In the genomic region with DNA sequence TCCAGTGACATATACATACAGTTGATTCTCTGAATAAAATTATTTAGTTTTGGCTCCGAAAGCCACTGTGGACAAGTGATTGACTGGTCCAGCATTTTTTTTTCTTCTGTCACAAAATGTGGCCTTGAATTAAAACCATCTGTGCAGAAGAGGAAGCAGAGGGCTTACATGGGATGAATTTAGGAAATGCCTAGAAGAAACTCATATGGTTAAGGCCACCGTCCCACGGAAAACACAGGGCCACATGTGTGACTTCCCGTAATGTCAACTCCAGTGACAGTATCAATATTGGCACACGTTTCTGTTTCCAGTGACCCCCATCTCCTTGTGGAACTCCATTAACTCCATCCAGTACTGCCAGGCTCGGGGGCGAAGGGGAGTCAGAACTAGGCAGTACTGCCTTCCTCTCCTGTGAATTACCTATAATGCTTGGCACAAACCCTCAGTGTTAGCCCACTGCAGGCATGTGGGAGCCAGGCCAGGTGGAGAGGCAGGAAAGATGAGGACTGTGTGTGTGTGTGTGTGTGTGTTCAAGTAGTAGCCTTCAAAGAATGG, we compare ENCODE assay signal across 10 mouse cellular contexts. TPM values are rescaled to one million over a fixed set of nuclear protein-coding genes. Genes with fewer than 3 reads are reported as not detected.
A peak's percentile ranks its signal among the peaks of the same experiment; 100 is the strongest.
DNase-seq lines count a peak whose midpoint lies in the region; ATAC-seq and TF ChIP-seq lines count a peak whose summit lies in the region.
"Had no signal": no experiment of that assay in that cellular context is flagged by ENCODE, and none has a peak within 500 bp of the region (broad histone marks: within the 10 kb centered on the region; RNA-seq: fewer than 3 reads in every experiment).

No protein-coding gene starts in this region.

- no peaks in the 10 kb centered on the region for H3K9me3 ChIP-seq in kidney, postnatal 0 days (replicated peaks; ENCODE audit: low read length)
- no peaks in the 10 kb centered on the region for H3K9me3 ChIP-seq in embryonic facial prominence, embryonic 13.5 days
- no peaks in the 10 kb centered on the region for H3K9me3 ChIP-seq in stomach, postnatal 0 days (ENCODE audit: control insufficient read depth, low read length)
- H3K9me3 ChIP-seq: hindbrain, embryonic 12.5 days had no signal

- H3K27me3 ChIP-seq in kidney, postnatal 0 days (ENCODE audit: insufficient read depth, low read length) = no peaks in the 10 kb centered on the region
- no peaks in the 10 kb centered on the region for H3K27me3 ChIP-seq in spleen, adult 2 months (ENCODE audit: control insufficient read depth, insufficient read depth, low read length)
- peaks cover 44% of the 10 kb centered on the region for H3K27me3 ChIP-seq in embryonic facial prominence, embryonic 13.5 days
- H3K27me3 ChIP-seq in stomach, postnatal 0 days (ENCODE audit: control insufficient read depth, insufficient read depth, low read length) = no peaks in the 10 kb centered on the region; the same call in 1 of the 2 replicates

- no peaks in the 10 kb centered on the region for H3K36me3 ChIP-seq in kidney, postnatal 0 days (ENCODE audit: insufficient read depth, low read length)
- H3K36me3 ChIP-seq in spleen, adult 2 months (ENCODE audit: control insufficient read depth, insufficient read depth, low read length) = peaks cover 28% of the 10 kb centered on the region
- no peaks in the 10 kb centered on the region for H3K36me3 ChIP-seq in embryonic facial prominence, embryonic 13.5 days
- H3K36me3 ChIP-seq in stomach, postnatal 0 days (ENCODE audit: control insufficient read depth, insufficient read depth, low read length) = no peaks in the 10 kb centered on the region
- H3K36me3 ChIP-seq: hindbrain, embryonic 12.5 days had no signal

- H3K9ac ChIP-seq in kidney, postnatal 0 days (ENCODE audit: low read depth, low read length) = no peak overlapping the region
- no peak overlapping the region for H3K9ac ChIP-seq in embryonic facial prominence, embryonic 13.5 days
- no peak overlapping the region for H3K9ac ChIP-seq in stomach, postnatal 0 days (ENCODE audit: low read length)
- H3K9ac ChIP-seq: hindbrain, embryonic 12.5 days had no signal

- 0 out of 2 replicates have a peak, but pooled peaks cover 14% of the 10 kb centered on the region for H3K4me1 ChIP-seq in kidney, postnatal 0 days (replicated peaks; ENCODE audit: insufficient read depth, low read length)
- peaks cover 11% of the 10 kb centered on the region for H3K4me1 ChIP-seq in spleen, adult 2 months (ENCODE audit: control insufficient read depth, insufficient read depth, insufficient read length)
- H3K4me1 ChIP-seq in embryonic facial prominence, embryonic 13.5 days = peaks cover 24% of the 10 kb centered on the region
- H3K4me1 ChIP-seq in stomach, postnatal 0 days (replicated peaks; ENCODE audit: control insufficient read depth, insufficient read depth) = no peaks in the 10 kb centered on the region

- TF ChIP-seq EP300 in stomach, postnatal 0 days (optimal IDR thresholded peaks at IDR 0.05) = no peak

- TF ChIP-seq POLR2A in spleen, adult 2 months (IDR thresholded peaks at IDR 0.05; ENCODE audit: low read depth, low read length) = no peak

- no peak overlapping the region for H3K4me3 ChIP-seq in kidney, postnatal 0 days (replicated peaks; ENCODE audit: low read depth, low read length)
- H3K4me3 ChIP-seq in spleen, adult 2 months (ENCODE audit: extremely low read depth, insufficient read depth, insufficient read length) = peak overlapping the region; percentile 26; the same call in 1 of the 2 replicates
- H3K4me3 ChIP-seq in embryonic facial prominence, embryonic 13.5 days = no peak overlapping the region
- H3K4me3 ChIP-seq in stomach, postnatal 0 days (ENCODE audit: low read depth, low read length) = no peak overlapping the region
- H3K4me3 ChIP-seq: hindbrain, embryonic 12.5 days had no signal

- TF ChIP-seq CTCF in kidney, postnatal 0 days (IDR thresholded peaks at IDR 0.05; ENCODE audit: low read depth) = no peak
- TF ChIP-seq CTCF in spleen, adult 2 months (IDR thresholded peaks at IDR 0.05; ENCODE audit: extremely low read depth, insufficient read depth, insufficient read length, insufficient replicate concordance) = no peak
- no peak for TF ChIP-seq CTCF in stomach, postnatal 0 days (IDR thresholded peaks at IDR 0.05; ENCODE audit: low read depth)

- no peak for DNase-seq in kidney, postnatal 0 days (ENCODE audit: low spot score)
- DNase-seq in kidney, postnatal 36 days = no peak
- no peak for DNase-seq in spleen, adult 2 months (ENCODE audit: low read depth in 1 of 2, low spot score in 2 of 2)
- no peak for DNase-seq in spleen, adult 12 weeks (ENCODE audit: low spot score)
- DNase-seq in stomach, postnatal 0 days (ENCODE audit: low spot score) = no peak
- no peak for DNase-seq in spleen, postnatal 10 days (ENCODE audit: low spot score in 2 of 2)
- DNase-seq: layer of hippocampus, postnatal 36 days had no signal

- 69% methylated on average over 7 of the region's 7 CpGs for WGBS in kidney, postnatal 0 days
- 27% methylated on average over 7 of the region's 7 CpGs for WGBS in spleen, adult 2 months
- 41% methylated on average over 7 of the region's 7 CpGs for WGBS in embryonic facial prominence, embryonic 13.5 days
- WGBS in stomach, postnatal 0 days = 73% methylated on average over 7 of the region's 7 CpGs

- no peak; the same call in 1 of the 2 replicates for ATAC-seq in kidney, postnatal 0 days (replicated peaks; ENCODE audit: low FRiP score, low read depth)
- ATAC-seq in embryonic facial prominence, embryonic 13.5 days (ENCODE audit: insufficient number of reproducible peaks, insufficient read depth, low FRiP score, low TSS enrichment, low read depth) = no peak
- ATAC-seq in stomach, postnatal 0 days (ENCODE audit: low FRiP score, low TSS enrichment) = no peak

- H3K27ac ChIP-seq in kidney, postnatal 0 days = 0 out of 2 replicates have a peak overlapping the region, but pooled peaks have one; percentile 19
- peak overlapping the region; percentile 97 for H3K27ac ChIP-seq in spleen, adult 2 months (ENCODE audit: insufficient read depth, low read length)
- 0 out of 2 replicates have a peak overlapping the region, but pooled peaks have one; percentile 28 for H3K27ac ChIP-seq in embryonic facial prominence, embryonic 13.5 days
- peak overlapping the region; percentile 24; the same call in 1 of the 2 replicates for H3K27ac ChIP-seq in stomach, postnatal 0 days (replicated peaks)
- H3K27ac ChIP-seq: hindbrain, embryonic 12.5 days had no signal

- peak overlapping the region; percentile 30; the same call in 1 of the 2 replicates for H3K4me2 ChIP-seq in kidney, postnatal 0 days (ENCODE audit: low read length)
- H3K4me2 ChIP-seq in embryonic facial prominence, embryonic 13.5 days = no peak overlapping the region
- no peak overlapping the region for H3K4me2 ChIP-seq in stomach, postnatal 0 days (replicated peaks; ENCODE audit: low read depth)
- H3K4me2 ChIP-seq: hindbrain, embryonic 12.5 days; midbrain, embryonic 11.5 days had no signal

RNA-seq across cellular contexts. Expression of a gene that starts 0.6 kb away (rescaled TPM):
- 15.3 and 19.4 TPM in 2 replicates for polyA plus RNA-seq in kidney, postnatal 0 days (2015; fragmentation: Nextera tagmentation; extraction: Ambion mirVana)
- 456 and 587 TPM in 2 replicates for polyA plus RNA-seq in spleen, adult 2 months (2012; rRNA removed)
- 0.67 and 1.1 TPM in 2 replicates for polyA plus RNA-seq in embryonic facial prominence, embryonic 13.5 days (2015; fragmentation: Nextera tagmentation; extraction: Ambion mirVana)
- 0.45 and 0.53 TPM in 2 replicates for polyA plus RNA-seq in stomach, postnatal 0 days (2015; fragmentation: Nextera tagmentation; extraction: Ambion mirVana)
- polyA plus RNA-seq: hindbrain, embryonic 12.5 days; midbrain, embryonic 11.5 days had no signal

RNA-seq across cellular contexts. Expression of a gene that starts 10.3 kb away (rescaled TPM):
- polyA plus RNA-seq in kidney, postnatal 0 days (2015; fragmentation: Nextera tagmentation; extraction: Ambion mirVana) = 12.9 and 13.5 TPM in 2 replicates
- 322 and 426 TPM in 2 replicates for polyA plus RNA-seq in spleen, adult 2 months (2012; rRNA removed)
- 2.0 and 2.6 TPM in 2 replicates for polyA plus RNA-seq in embryonic facial prominence, embryonic 13.5 days (2015; fragmentation: Nextera tagmentation; extraction: Ambion mirVana)
- polyA plus RNA-seq in stomach, postnatal 0 days (2015; fragmentation: Nextera tagmentation; extraction: Ambion mirVana) = 2.1 and 2.6 TPM in 2 replicates

RNA-seq across cellular contexts. Expression of a gene that starts 20.1 kb away (rescaled TPM):
- polyA plus RNA-seq in kidney, postnatal 0 days (2015; fragmentation: Nextera tagmentation; extraction: Ambion mirVana) = 90.2 and 100 TPM in 2 replicates
- 97.9 and 112 TPM in 2 replicates for polyA plus RNA-seq in spleen, adult 2 months (2012; rRNA removed)
- 122 and 142 TPM in 2 replicates for polyA plus RNA-seq in embryonic facial prominence, embryonic 13.5 days (2015; fragmentation: Nextera tagmentation; extraction: Ambion mirVana)
- 45.0 and 48.1 TPM in 2 replicates for polyA plus RNA-seq in stomach, postnatal 0 days (2015; fragmentation: Nextera tagmentation; extraction: Ambion mirVana)

RNA-seq across cellular contexts. Expression of a gene that starts 23.2 kb away (rescaled TPM):
- 18.6 and 20.6 TPM in 2 replicates for polyA plus RNA-seq in kidney, postnatal 0 days (2015; fragmentation: Nextera tagmentation; extraction: Ambion mirVana)
- polyA plus RNA-seq in spleen, adult 2 months (2012; rRNA removed) = 302 and 363 TPM in 2 replicates
- 17.2 and 17.6 TPM in 2 replicates for polyA plus RNA-seq in embryonic facial prominence, embryonic 13.5 days (2015; fragmentation: Nextera tagmentation; extraction: Ambion mirVana)
- 9.1 and 9.5 TPM in 2 replicates for polyA plus RNA-seq in stomach, postnatal 0 days (2015; fragmentation: Nextera tagmentation; extraction: Ambion mirVana)

RNA-seq across cellular contexts. Expression of a gene that starts 44.8 kb away (rescaled TPM):
- polyA plus RNA-seq in kidney, postnatal 0 days (2015; fragmentation: Nextera tagmentation; extraction: Ambion mirVana) = 8.5 and 8.8 TPM in 2 replicates
- polyA plus RNA-seq in spleen, adult 2 months (2012; rRNA removed) = 144 and 178 TPM in 2 replicates
- 8.4 and 9.5 TPM in 2 replicates for polyA plus RNA-seq in embryonic facial prominence, embryonic 13.5 days (2015; fragmentation: Nextera tagmentation; extraction: Ambion mirVana)
- 7.0 and 8.3 TPM in 2 replicates for polyA plus RNA-seq in stomach, postnatal 0 days (2015; fragmentation: Nextera tagmentation; extraction: Ambion mirVana)

Comparison
In these comparisons a context has a peak if more than half of its experiments do, and no peak if none do; other contexts are left out.
1. H3K27ac ChIP-seq: peak in every context shown above with its lines; median percentile 97 in spleen, adult 2 months; 28 in embryonic facial prominence, embryonic 13.5 days; 24 in stomach, postnatal 0 days; 19 in kidney, postnatal 0 days.
2. RNA of a gene that starts 0.6 kb away (polyA plus RNA-seq): 456 to 587 TPM in spleen, adult 2 months; 15.3 to 19.4 TPM in kidney, postnatal 0 days, 0.67 to 1.1 TPM in embryonic facial prominence, embryonic 13.5 days and 0.45 to 0.53 TPM in stomach, postnatal 0 days; every median in the first group is over 10 times any median in the second.
3. RNA of a gene that starts 10.3 kb away (polyA plus RNA-seq): 322 to 426 TPM in spleen, adult 2 months; 12.9 to 13.5 TPM in kidney, postnatal 0 days, 2.0 to 2.6 TPM in embryonic facial prominence, embryonic 13.5 days and 2.1 to 2.6 TPM in stomach, postnatal 0 days; every median in the first group is over 10 times any median in the second.